Mouse (Mus musculus) erythroid progenitor cell, adult 5-6 weeks (primary cell): ENCODE results near the gene Mon1b. TPM values are rescaled to one million over a fixed set of nuclear protein-coding genes. Genes with fewer than 3 reads are reported as not detected.

Experiments used
- ATAC-seq: replicated peaks from 2 replicates; pipeline ENCODE4 v1.8.0; 2016; ENCODE audit warnings: moderate number of reproducible peaks, mild to moderate bottlenecking, moderate TSS enrichment, inconsistent platforms; ENCODE audit not compliant: poor library complexity, low FRiP score, severe bottlenecking
- total RNA-seq, 2 experiments: library from RNA; stranded (forward) in 1 of 2; stranded (reverse) in 1 of 2; fragments of 150-400 nt in 1 of 2; fragments of 186-747, 209-891 nt in 1 of 2; gene quantifications; 2 replicates each; pipeline versions ENCODE4 v1.2.3 to v1.2.4; 2015 to 2017; ENCODE audit warnings: low replicate concordance in 2 of 2

The Mon1b gene
- total RNA-seq, 2 experiments from 2014 or later: 3.3 to 4.6 TPM

DNA sequence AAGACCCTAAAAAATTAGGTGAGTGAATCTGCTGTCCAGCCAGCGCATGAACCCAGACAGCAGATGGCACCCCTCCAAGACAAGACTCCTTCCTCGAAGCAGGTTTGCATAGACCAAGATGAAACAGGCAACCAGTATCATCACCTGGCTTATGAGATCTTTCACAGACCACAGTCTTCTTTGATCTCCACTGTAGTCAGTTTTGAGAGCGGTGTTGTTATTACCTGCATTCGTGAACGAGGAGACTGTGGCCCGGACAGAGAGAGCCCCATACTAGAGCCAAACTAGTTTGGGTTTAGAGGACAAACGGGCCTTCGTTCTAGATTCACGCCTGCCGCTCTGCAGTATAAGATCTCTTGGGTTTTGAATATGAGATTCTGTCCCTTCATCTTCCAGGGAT is 34.5 kb downstream of the Mon1b start:
- no peak for ATAC-seq

DNA sequence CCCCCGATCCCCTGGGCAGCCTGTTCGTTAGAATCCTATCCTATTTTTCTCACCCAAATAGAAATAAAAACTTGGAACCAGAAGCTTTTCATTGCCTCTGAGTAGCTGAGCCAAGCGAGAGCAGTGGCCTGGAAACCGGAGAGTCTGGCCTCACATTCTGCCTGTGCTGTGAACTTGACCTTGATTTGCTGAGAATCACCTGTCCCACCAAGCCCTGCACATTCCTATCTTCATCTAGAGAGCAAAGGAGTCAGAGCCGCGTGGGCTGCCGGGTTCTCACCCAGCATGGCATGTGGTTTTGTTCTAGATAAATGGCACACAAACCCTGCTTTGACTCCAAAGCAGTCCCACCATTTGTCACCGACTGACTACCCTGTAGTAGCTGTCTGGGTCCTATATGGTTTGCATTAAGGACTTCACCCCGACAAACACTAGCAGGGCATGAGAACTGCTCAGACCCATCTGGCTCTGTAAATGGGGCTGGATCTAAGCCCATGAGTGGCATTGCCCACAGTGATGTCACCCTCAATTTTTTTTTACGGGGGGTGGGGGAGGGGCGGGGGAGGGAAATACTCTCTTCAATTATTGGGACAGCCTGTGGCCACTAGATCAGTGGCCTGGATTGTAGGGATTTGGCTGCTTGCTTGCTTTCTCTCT is 37.3 kb downstream of the Mon1b start:
- no peak for ATAC-seq

DNA sequence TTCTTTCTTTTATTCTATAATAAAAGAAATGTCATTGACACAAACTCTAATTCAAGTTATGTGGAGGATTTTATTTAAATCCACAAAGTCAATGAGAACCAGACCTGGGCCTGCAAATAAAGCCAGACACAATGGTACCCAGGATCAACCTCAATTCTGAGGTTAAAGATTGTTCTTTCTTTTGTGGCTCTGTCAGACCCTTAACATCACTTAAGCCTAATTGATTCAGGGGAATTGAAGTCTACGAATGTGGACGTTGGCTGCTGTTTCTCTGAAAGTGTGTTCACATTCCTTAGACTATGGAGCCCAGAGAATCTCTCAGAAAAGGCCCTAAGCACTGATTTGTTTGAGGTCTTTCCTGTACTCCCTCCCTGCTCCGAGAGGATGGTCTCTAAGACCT is 37.9 kb downstream of the Mon1b start:
- no peak for ATAC-seq

DNA sequence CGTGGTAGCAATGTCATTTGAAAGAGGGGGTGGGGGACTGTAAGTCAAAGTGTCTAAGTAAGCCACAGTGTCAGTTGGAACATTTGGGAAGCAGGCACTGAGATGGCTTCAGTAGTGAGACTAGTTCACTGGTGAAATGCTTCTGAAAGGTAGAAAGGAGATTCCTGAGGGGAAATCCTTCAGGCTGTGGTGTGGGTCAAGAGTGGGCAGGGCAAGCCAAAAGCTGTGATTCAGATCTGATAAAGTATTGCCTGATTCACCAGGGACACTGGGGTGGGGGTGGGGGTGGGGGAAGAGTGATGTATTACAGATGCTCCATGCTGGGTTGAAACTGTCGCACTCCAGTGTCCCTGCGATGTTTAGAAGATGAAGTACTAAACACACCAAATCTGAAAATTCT is 39.2 kb downstream of the Mon1b start:
- no peak for ATAC-seq

DNA sequence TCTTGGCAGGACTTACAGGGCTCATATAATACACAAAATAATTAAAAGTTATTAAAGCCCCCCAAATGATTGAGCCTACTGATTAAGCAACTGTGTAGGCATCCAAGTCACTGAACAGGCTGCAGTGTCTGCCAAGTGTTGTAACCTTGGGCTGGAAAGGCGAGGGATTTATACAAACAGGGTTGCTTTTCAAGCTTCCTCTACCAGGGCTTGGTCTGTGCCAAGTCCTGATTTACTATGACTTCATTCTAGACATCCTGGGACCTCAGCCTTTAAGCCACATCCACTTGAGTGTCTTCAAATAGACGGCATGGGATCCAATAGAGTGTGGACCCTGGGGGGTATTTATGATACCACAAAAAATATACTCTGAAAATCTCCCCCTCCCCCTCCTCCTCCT is 39.9 kb downstream of the Mon1b start:
- ATAC-seq: no peak

DNA sequence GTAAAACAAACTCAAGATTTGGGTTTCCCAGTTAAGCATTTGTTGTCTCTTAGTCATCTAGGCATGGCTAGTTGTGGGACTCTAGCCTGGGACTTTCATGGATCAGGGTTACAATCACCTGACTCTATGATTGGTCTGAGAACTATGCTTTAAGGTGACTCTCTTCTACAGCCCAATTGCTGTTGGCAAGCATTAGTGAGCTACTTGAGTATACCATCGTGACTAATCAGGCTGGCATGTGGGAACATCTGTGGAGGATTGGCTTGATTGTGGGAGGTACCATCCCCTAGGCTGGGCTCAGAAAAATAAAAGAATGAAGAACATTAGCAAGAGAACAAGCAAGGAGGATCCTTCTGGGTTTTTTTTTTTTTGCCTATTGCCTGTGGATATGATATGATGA is 41.4 kb downstream of the Mon1b start:
- no peak for ATAC-seq

DNA sequence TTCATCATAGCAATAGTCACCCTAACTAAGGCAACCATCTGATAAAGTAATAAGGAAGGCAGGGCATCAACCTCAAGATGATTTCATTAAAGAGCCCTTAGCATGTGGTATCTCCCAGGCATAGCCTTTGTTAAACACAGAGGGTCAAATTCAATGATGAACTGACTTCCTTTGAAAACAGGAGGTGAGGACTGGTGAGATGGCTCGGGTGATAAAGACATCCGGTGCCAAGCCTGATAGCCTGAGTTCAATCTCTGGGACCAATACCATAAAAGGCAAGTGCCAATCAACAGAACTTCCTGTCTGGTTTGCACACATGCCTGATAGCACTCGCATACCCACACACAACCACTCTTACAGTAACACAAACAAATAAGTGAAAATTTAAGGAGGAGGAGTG is 44.0 kb downstream of the Mon1b start:
- ATAC-seq: no peak

DNA sequence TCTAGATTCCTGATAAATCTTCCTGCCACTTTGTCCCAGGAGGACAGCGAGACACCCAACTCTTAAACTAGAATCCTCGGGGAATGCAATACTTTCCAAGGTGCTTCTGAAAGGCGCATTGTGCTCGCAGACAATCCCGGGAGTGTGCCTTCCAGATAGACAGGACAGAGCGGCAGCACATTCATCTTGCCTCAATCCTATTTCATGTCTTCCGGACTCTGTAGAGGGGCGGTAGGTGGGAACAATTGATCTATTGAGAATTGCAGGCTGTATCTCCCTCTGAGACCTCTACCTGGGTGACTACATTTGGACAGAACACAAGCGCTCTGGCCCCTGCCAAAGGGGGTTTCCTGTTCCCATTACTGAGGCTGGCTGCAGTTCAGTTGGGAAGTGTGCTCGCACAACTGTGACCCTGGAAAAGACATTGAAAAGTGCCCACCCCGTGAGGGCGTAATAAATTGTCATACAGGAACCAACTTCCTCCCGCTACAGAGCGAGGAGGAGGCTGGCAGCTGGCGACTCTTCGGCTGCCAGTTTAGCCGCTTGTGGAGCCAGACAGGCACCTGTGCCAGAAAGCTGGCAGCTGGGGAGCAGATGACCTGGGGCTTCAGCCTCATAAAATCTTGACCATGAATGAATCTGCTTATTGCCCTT is 52.6 kb downstream of the Mon1b start:
- no peak for ATAC-seq

DNA sequence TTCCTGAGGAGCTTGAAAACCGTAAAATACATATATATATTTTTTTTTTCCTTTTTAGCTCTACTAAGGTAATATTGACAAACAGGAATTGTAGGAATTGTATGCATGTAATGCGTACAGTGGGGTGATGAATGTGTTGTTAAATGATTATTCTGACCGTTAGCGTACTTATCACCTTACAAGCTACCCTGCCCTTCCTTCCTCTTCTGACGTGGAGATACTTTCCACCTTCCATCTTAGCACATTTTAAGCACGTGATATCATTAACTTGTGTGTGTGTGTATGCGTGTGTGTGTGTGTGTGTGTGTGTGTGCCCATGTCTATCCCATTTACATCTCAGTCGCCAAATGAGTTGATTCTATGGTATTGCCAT is 53.1 kb downstream of the Mon1b start:
- no peak for ATAC-seq

DNA sequence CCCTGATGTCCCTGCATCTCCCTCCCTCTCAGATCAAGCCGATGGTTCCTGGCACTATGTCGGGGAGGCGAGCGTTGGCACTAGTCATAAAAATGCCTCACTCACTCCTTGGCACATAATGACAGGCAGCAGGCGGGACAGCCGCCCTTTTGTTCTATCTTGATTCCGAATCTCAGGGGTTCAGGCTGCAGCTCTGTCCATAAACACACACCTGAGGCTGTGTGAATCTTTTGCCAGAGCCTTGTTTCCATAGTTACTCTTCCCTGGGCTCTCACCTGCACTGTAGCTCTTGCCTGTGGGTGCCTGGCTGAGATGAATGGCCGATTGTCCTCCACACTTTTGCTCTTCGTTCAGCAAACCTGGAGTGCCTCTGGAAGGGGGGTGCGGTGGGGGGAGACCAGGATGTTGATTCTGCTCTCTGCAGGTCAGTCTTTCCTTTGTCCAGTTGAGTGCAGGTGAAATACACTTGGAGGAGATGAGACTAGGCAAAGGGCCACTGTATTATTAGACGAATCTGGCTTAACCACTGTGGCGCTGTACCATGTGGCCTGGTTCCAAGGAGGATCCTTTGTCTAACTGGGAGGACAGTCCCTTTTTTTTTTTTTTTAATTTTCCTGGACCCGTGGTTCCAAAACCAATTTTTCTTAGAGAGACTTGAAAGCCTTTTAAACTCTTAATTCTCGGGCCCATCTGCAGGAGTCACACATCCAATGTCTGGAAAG is 56.4 kb downstream of the Mon1b start:
- ATAC-seq: no peak

Other genes starting within 250 kb of the Mon1b start
- not detected in 2 replicates for gene Syce1l, start 7.6 kb downstream of the Mon1b start, total RNA-seq (2015; ENCODE audit: low replicate concordance)
- not detected in 2 replicates for gene Syce1l, start 7.6 kb downstream of the Mon1b start, total RNA-seq (2017; ENCODE audit: low replicate concordance)
- gene Adamts18, start 213.2 kb downstream of the Mon1b start, total RNA-seq (2015; ENCODE audit: low replicate concordance): not detected in 2 replicates
- gene Adamts18, start 213.2 kb downstream of the Mon1b start, total RNA-seq (2017; ENCODE audit: low replicate concordance): not detected in 2 replicates